Mouse (Mus musculus): Measurements from ENCODE around the gene Hipk3. TPM values are rescaled to one million over a fixed set of nuclear protein-coding genes. Genes with fewer than 3 reads are reported as not detected.

Gene Hipk3
- polyA plus RNA-seq, 1 experiment from 2014 or later: 14.3 TPM

- Histone ChIP-seq H3K9ac (ENCODE audit: low read length) (peak overlapping the region; percentile 6; the same call in 1 of the 2 replicates), H3K4me2 (ENCODE audit: low read depth, low read length) (peak overlapping the region; percentile 40)
- 31% methylated on average over 4 of the region's 4 CpGs for WGBS
Observed at GRCm38 (mm10) chr2:104497771-104498170, 3.5 kb upstream of the Hipk3 start.

GRCm38 (mm10) chr2:104497231-104497630, 3.0 kb upstream of the Hipk3 start:
- peak overlapping the region; percentile 80 for H3K27ac ChIP-seq (ENCODE audit: low read length)

More at GRCm38 (mm10) chr2:104497771-104498170, 3.5 kb upstream of the Hipk3 start:
- H3K4me3 ChIP-seq (replicated peaks; ENCODE audit: low read length): no peak overlapping the region
- H3K27ac ChIP-seq (ENCODE audit: low read length): peak overlapping the region; percentile 80
- H3K27me3 ChIP-seq (ENCODE audit: control insufficient read depth, insufficient read depth, low read length): no peaks in the 10 kb centered on the region
- ATAC-seq (ENCODE audit: insufficient read depth, low FRiP score): no peak
- H3K4me1 ChIP-seq (ENCODE audit: control insufficient read depth, insufficient read depth, low read length): peaks cover 17% of the 10 kb centered on the region
- no peaks in the 10 kb centered on the region for H3K9me3 ChIP-seq (replicated peaks; ENCODE audit: control insufficient read depth, low read length)
- no peaks in the 10 kb centered on the region for H3K36me3 ChIP-seq (ENCODE audit: control insufficient read depth, insufficient read depth, low read length)

GRCm38 (mm10) chr2:104496206-104496605, 2.0 kb upstream of the Hipk3 start:
- WGBS: 46% methylated on average over 5 of the region's 5 CpGs
- no peak for ATAC-seq (ENCODE audit: insufficient read depth, low FRiP score)

More at GRCm38 (mm10) chr2:104497231-104497630, 3.0 kb upstream of the Hipk3 start:
- no peak for ATAC-seq (ENCODE audit: insufficient read depth, low FRiP score)
- Histone ChIP-seq H3K4me3 (replicated peaks; ENCODE audit: low read length) (no peak overlapping the region), H3K4me1 (ENCODE audit: control insufficient read depth, insufficient read depth, low read length) (peaks cover 17% of the 10 kb centered on the region), H3K9ac (ENCODE audit: low read length) (no peak overlapping the region), H3K36me3 (ENCODE audit: control insufficient read depth, insufficient read depth, low read length) (no peaks in the 10 kb centered on the region), H3K27me3 (ENCODE audit: control insufficient read depth, insufficient read depth, low read length) (no peaks in the 10 kb centered on the region), H3K4me2 (ENCODE audit: low read depth, low read length) (no peak overlapping the region), H3K9me3 (replicated peaks; ENCODE audit: control insufficient read depth, low read length) (no peaks in the 10 kb centered on the region)
- WGBS: 70% methylated on average over 2 of the region's 2 CpGs

GRCm38 (mm10) chr2:104494801-104495185, 547 bp upstream of the Hipk3 start:
- ATAC-seq (ENCODE audit: insufficient read depth, low FRiP score): no peak
- H3K9ac ChIP-seq (ENCODE audit: low read length): peak overlapping the region; percentile 98
- H3K27ac ChIP-seq (ENCODE audit: low read length): peak overlapping the region; percentile 99
- no peaks in the 10 kb centered on the region for H3K9me3 ChIP-seq (replicated peaks; ENCODE audit: control insufficient read depth, low read length)
- peak overlapping the region; percentile 73 for H3K4me3 ChIP-seq (replicated peaks; ENCODE audit: low read length)
- no peaks in the 10 kb centered on the region for H3K36me3 ChIP-seq (ENCODE audit: control insufficient read depth, insufficient read depth, low read length)
- no peaks in the 10 kb centered on the region for H3K27me3 ChIP-seq (ENCODE audit: control insufficient read depth, insufficient read depth, low read length)
- H3K4me2 ChIP-seq (ENCODE audit: low read depth, low read length): peak overlapping the region; percentile 73
- WGBS: 12% methylated on average over 9 of the region's 9 CpGs
- peaks cover 27% of the 10 kb centered on the region for H3K4me1 ChIP-seq (ENCODE audit: control insufficient read depth, insufficient read depth, low read length)

More at GRCm38 (mm10) chr2:104496206-104496605, 2.0 kb upstream of the Hipk3 start:
- H3K9ac ChIP-seq (ENCODE audit: low read length): no peak overlapping the region
- peak overlapping the region; percentile 42 for H3K27ac ChIP-seq (ENCODE audit: low read length)
- H3K4me3 ChIP-seq (replicated peaks; ENCODE audit: low read length): no peak overlapping the region
- no peak overlapping the region for H3K4me2 ChIP-seq (ENCODE audit: low read depth, low read length)
- peaks cover 21% of the 10 kb centered on the region for H3K4me1 ChIP-seq (ENCODE audit: control insufficient read depth, insufficient read depth, low read length)
- no peaks in the 10 kb centered on the region for H3K36me3 ChIP-seq (ENCODE audit: control insufficient read depth, insufficient read depth, low read length)
- no peaks in the 10 kb centered on the region for H3K27me3 ChIP-seq (ENCODE audit: control insufficient read depth, insufficient read depth, low read length)
- no peaks in the 10 kb centered on the region for H3K9me3 ChIP-seq (replicated peaks; ENCODE audit: control insufficient read depth, low read length)

GRCm38 (mm10) chr2:104493021-104493950, 960 bp downstream of the Hipk3 start:
- peak overlapping the region; percentile 98 for H3K9ac ChIP-seq (ENCODE audit: low read length)
- H3K9me3 ChIP-seq (replicated peaks; ENCODE audit: control insufficient read depth, low read length): no peaks in the 10 kb centered on the region
- H3K27me3 ChIP-seq (ENCODE audit: control insufficient read depth, insufficient read depth, low read length): no peaks in the 10 kb centered on the region
- H3K4me2 ChIP-seq (ENCODE audit: low read depth, low read length): peak overlapping the region; percentile 73
- WGBS: under 1% methylated on average over 99 of the region's 99 CpGs
- no peaks in the 10 kb centered on the region for H3K36me3 ChIP-seq (ENCODE audit: control insufficient read depth, insufficient read depth, low read length)
- H3K4me1 ChIP-seq (ENCODE audit: control insufficient read depth, insufficient read depth, low read length): peaks cover 29% of the 10 kb centered on the region
- peak overlapping the region; percentile 73 for H3K4me3 ChIP-seq (replicated peaks; ENCODE audit: low read length)
- ATAC-seq (ENCODE audit: insufficient read depth, low FRiP score): peak; percentile 71
- peak overlapping the region; percentile 99 for H3K27ac ChIP-seq (ENCODE audit: low read length)

GRCm38 (mm10) chr2:104491221-104491795, 2.9 kb downstream of the Hipk3 start:
- WGBS: 33% methylated on average over 2 of the region's 2 CpGs
- peak overlapping the region; percentile 17; the same call in 1 of the 2 replicates for H3K4me2 ChIP-seq (ENCODE audit: low read depth, low read length)

GRCm38 (mm10) chr2:104490761-104491160, 3.5 kb downstream of the Hipk3 start:
- no peaks in the 10 kb centered on the region for H3K9me3 ChIP-seq (replicated peaks; ENCODE audit: control insufficient read depth, low read length)
- H3K4me3 ChIP-seq (replicated peaks; ENCODE audit: low read length): no peak overlapping the region
- WGBS: 21% methylated on average over 2 of the region's 2 CpGs
- no peaks in the 10 kb centered on the region for H3K36me3 ChIP-seq (ENCODE audit: control insufficient read depth, insufficient read depth, low read length)
- peaks cover 21% of the 10 kb centered on the region for H3K4me1 ChIP-seq (ENCODE audit: control insufficient read depth, insufficient read depth, low read length)
- no peak for ATAC-seq (ENCODE audit: insufficient read depth, low FRiP score)
- H3K4me2 ChIP-seq (ENCODE audit: low read depth, low read length): no peak overlapping the region
- no peak overlapping the region for H3K27ac ChIP-seq (ENCODE audit: low read length)
- H3K9ac ChIP-seq (ENCODE audit: low read length): no peak overlapping the region
- H3K27me3 ChIP-seq (ENCODE audit: control insufficient read depth, insufficient read depth, low read length): no peaks in the 10 kb centered on the region

More at GRCm38 (mm10) chr2:104491221-104491795, 2.9 kb downstream of the Hipk3 start:
- no peak overlapping the region for H3K9ac ChIP-seq (ENCODE audit: low read length)
- no peaks in the 10 kb centered on the region for H3K36me3 ChIP-seq (ENCODE audit: control insufficient read depth, insufficient read depth, low read length)
- no peak for ATAC-seq (ENCODE audit: insufficient read depth, low FRiP score)
- no peaks in the 10 kb centered on the region for H3K9me3 ChIP-seq (replicated peaks; ENCODE audit: control insufficient read depth, low read length)
- H3K4me3 ChIP-seq (replicated peaks; ENCODE audit: low read length): no peak overlapping the region
- no peaks in the 10 kb centered on the region for H3K27me3 ChIP-seq (ENCODE audit: control insufficient read depth, insufficient read depth, low read length)
- peaks cover 21% of the 10 kb centered on the region for H3K4me1 ChIP-seq (ENCODE audit: control insufficient read depth, insufficient read depth, low read length)
- H3K27ac ChIP-seq (ENCODE audit: low read length): no peak overlapping the region

- 82% methylated on average over 2 of the region's 2 CpGs for WGBS
- Histone ChIP-seq H3K27me3 (ENCODE audit: control insufficient read depth, insufficient read depth, low read length) (no peaks in the 10 kb centered on the region), H3K4me1 (ENCODE audit: control insufficient read depth, insufficient read depth, low read length) (peaks cover 16% of the 10 kb centered on the region), H3K9me3 (replicated peaks; ENCODE audit: control insufficient read depth, low read length) (no peaks in the 10 kb centered on the region), H3K9ac (ENCODE audit: low read length) (no peak overlapping the region), H3K27ac (ENCODE audit: low read length) (no peak overlapping the region), H3K4me3 (replicated peaks; ENCODE audit: low read length) (no peak overlapping the region), H3K4me2 (ENCODE audit: low read depth, low read length) (no peak overlapping the region), H3K36me3 (ENCODE audit: control insufficient read depth, insufficient read depth, low read length) (no peaks in the 10 kb centered on the region)
- no peak for ATAC-seq (ENCODE audit: insufficient read depth, low FRiP score)
Observed at GRCm38 (mm10) chr2:104489851-104490250, 4.4 kb downstream of the Hipk3 start.

GRCm38 (mm10) chr2:104484438-104484837, 9.8 kb downstream of the Hipk3 start:
- H3K4me1 ChIP-seq (ENCODE audit: control insufficient read depth, insufficient read depth, low read length): peaks cover 10% of the 10 kb centered on the region
- no peaks in the 10 kb centered on the region for H3K27me3 ChIP-seq (ENCODE audit: control insufficient read depth, insufficient read depth, low read length)
- H3K9ac ChIP-seq (ENCODE audit: low read length): no peak overlapping the region
- H3K27ac ChIP-seq (ENCODE audit: low read length): no peak overlapping the region
- H3K4me3 ChIP-seq (replicated peaks; ENCODE audit: low read length): no peak overlapping the region
- no peaks in the 10 kb centered on the region for H3K36me3 ChIP-seq (ENCODE audit: control insufficient read depth, insufficient read depth, low read length)
- H3K4me2 ChIP-seq (ENCODE audit: low read depth, low read length): no peak overlapping the region
- 33% methylated on average over 5 of the region's 5 CpGs for WGBS
- ATAC-seq (ENCODE audit: insufficient read depth, low FRiP score): peak; percentile 29; the same call in 1 of the 2 replicates
- H3K9me3 ChIP-seq (replicated peaks; ENCODE audit: control insufficient read depth, low read length): no peaks in the 10 kb centered on the region

All from stomach, embryonic 16.5 days (tissue).